Mouse (Mus musculus) heart, adult 2 months (tissue): Measurements from ENCODE around the gene Cryba1.

Source experiments
- CTCF ChIP-seq: fragments of 200-600 bp; IDR thresholded peaks from 2 replicates; pipeline ENCODE4 v1.8.1; 2022; ENCODE audit warnings: antibody characterized with exemption, mild to moderate bottlenecking, moderate library complexity
- POLR2A ChIP-seq: fragments of 200-500 bp; IDR thresholded peaks from 2 replicates; pipeline ENCODE4 v1.6.1; 2011; ENCODE audit warnings: mild to moderate bottlenecking, low read depth, low read length, control low read depth; ENCODE audit not compliant: insufficient read depth

GRCm38 (mm10) chr11:77760031-77760430, 34.9 kb upstream of the Cryba1 start:
- TF ChIP-seq CTCF (no peak), POLR2A (no peak)
